Mouse (Mus musculus) urinary bladder, postnatal 25 days (tissue): Measurements from ENCODE around the gene Kri1.
"Not testable (repeated sequence)": the region's sequence is repeated elsewhere in the genome, so short reads cannot be mapped to it uniquely, and the experiment has no call there.

Experiments used
- DNase-seq: peaks from one replicate; pipeline ENCODE4 v3.0.0; 2022; ENCODE audit warnings: low spot score

Kri1 gene

GRCm38 (mm10) chr9:21315421-21315820, 27.7 kb upstream of the Kri1 start:
- no peak for DNase-seq

- no peak for DNase-seq
These were observed 26.8 kb upstream of the Kri1 start for GRCm38 (mm10) chr9:21314367-21315140.

GRCm38 (mm10) chr9:21313394-21313793, 25.6 kb upstream of the Kri1 start:
- DNase-seq = peak; percentile 96

GRCm38 (mm10) chr9:21312134-21312533, 24.4 kb upstream of the Kri1 start, which contains the start of gene Ap1m2:
TSS of gene Ap1m2 (minus strand) at chr9:21312337.
- peak; percentile 62 for DNase-seq

DNA sequence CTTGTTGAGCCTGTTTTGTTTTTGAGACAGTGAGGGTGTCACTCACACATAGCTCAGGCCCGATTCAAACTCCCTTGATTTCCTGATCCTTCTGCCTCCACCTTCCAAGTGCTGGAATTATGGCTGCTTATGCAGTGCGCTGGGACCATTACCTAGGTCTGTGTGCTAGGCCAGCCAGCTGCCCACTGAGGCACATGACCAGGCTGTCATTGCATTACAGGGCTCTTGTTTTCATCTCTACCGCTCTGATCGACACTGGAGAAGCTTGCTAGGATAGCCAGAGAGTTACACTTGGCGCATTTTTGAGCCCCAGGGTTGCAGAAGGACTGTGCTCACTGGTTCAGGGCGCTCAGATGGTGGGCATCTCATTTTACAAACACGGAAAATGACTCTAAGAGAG, 23.9 kb upstream of the Kri1 start:
- DNase-seq = no peak

GRCm38 (mm10) chr9:21309150-21309741, 21.5 kb upstream of the Kri1 start:
- no peak for DNase-seq

DNA sequence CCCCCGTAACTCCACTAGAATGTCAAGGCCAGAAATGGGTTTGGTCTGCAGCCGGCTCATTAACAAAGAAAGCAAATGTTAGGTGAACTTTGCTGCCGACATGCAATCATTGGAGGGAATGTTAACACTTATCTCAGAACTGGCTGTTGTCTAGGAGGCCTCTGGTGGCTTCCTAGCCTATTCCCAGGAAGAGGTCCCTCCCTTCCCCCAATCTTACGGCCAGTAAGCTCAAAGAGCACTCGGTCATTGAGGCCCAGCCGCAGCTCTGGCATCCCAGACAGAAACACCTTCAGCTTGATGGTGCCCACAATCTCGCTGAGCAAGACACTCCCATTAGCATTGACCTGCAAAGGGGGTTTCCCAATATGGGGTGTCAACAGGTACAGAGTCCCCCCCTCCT, 17.3 kb upstream of the Kri1 start:
- DNase-seq = no peak

DNA sequence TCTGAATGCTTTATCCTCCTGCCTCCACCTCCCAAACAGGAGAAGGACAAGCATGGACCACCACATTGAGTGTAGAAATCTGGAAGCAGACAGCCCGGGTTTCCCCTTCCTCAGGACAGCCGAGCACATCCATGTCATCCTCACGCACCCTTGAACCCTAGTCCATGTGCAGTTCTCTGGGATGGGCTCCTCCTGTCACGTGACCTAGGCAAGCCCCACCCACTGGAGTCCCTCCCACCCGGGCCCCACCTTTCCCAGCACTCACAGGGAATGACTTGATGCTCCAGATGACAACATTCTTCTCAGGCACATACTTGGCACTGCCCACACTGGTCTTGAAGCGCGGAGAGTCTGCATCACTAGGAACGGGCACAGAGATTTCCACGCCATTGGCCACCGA, 11.2 kb upstream of the Kri1 start:
- no peak for DNase-seq

GRCm38 (mm10) chr9:21292271-21292670, 4.5 kb upstream of the Kri1 start:
- no peak for DNase-seq

- not testable (repeated sequence) for DNase-seq
These were observed 4.1 kb upstream of the Kri1 start for GRCm38 (mm10) chr9:21291868-21292267.

DNA sequence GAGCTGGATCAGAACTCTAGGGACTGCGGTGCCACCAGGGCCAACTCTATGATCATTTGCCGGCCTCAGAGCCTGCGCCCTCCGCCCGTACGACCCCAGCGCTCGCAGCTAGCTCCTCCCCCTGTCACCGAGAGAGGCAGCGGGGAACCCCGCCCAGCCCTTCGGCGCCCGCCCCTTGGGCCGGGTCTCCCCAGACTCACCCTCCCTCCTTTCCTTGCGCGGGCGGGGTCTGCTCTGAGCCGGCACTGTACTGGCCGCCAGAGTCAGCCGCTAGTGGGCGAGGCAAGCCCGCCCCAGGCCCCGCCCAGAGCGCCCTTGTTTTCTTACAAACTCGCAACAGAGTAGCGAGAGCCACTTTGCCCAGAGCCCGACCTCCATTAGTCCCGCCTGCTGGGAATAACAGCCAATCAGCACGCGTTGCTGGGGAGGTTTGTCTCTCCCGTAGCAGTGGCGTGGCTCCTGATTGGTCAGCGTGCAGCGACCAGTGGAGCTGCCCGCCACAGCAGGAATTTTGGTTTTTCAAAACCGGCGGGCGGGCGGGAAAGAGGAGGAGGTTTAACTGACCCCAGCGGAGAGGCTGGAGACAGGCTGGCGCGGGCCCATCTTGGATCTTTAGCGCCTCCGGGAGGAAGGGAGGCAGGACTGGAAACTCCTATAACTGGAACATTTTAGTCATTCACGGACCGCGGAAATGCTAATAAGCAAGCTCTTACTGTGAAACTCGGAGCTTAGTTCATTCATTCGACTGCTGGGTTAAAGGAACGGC, 3.4 kb upstream of the Kri1 start, which contains the start of gene Cdkn2d:
Gene Cdkn2d (minus strand): TSS at position 386 of the 766 bp plus-strand sequence.
- DNase-seq = peak; percentile 97

DNA sequence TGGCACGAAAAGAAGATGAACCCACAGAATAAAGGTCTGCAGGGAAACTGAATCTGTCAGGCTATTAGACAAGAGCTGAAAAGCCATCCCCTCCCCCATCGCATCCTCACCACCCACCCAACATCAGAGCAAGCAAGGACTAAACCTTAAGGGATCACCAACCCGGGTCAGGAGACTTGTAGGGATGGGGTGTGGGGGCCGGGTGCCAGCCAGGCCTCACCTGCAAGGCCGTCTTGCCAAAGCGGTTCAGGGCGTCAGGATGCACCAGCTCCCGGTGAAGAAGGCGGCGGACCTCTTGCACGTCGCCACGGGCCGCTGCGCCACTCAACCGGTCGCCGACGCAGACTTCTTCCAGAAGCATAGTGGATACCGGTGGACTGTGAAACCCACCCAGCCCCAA, 2.8 kb upstream of the Kri1 start:
- DNase-seq = peak; percentile 25

GRCm38 (mm10) chr9:21289337-21289671, 1.5 kb upstream of the Kri1 start:
- DNase-seq = no peak

- DNase-seq = no peak
These were observed 901 bp upstream of the Kri1 start for GRCm38 (mm10) chr9:21288404-21289336.

DNA sequence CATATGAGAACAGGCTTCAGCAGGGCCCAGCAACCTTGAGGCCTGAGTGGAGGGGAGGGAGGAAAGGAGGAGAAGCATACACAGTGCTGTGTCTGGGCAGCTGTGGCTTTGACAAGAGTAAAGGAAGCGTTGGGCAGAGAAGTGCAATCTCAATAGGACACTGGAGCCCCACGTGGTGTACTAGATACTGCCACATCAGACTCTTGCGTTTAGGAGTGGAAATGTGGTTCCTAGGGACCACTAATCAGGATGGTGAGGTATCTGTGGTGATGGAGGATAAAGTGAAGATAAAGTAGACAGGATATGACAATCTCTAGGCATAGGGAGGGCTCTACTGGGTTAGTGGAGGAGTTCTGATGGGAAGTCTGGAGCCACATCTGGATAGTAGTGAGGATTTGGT, 1.0 kb downstream of the Kri1 start:
- DNase-seq = no peak

GRCm38 (mm10) chr9:21283994-21284393, 3.8 kb downstream of the Kri1 start:
- DNase-seq = no peak

DNA sequence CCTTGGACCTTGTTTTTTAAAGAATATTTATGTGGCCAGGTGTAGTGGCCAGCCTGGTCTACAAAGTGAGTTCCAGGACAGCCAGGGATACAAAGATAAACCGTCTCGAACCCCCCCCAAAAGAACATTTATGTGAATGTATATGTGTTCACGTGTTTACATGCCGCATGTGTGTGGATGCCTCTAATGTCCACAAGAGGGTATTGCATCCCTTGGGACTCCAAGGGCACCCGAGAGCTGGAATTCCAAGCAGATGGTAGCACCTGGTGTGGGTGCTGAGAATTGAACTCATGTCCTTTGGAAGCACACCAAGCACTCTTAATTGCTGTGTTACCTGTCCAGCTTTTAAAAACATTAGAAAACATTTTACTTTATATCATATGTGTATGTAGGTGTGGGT, 4.2 kb downstream of the Kri1 start:
- no peak for DNase-seq

GRCm38 (mm10) chr9:21277776-21278175, 10.0 kb downstream of the Kri1 start:
- DNase-seq = no peak

DNA sequence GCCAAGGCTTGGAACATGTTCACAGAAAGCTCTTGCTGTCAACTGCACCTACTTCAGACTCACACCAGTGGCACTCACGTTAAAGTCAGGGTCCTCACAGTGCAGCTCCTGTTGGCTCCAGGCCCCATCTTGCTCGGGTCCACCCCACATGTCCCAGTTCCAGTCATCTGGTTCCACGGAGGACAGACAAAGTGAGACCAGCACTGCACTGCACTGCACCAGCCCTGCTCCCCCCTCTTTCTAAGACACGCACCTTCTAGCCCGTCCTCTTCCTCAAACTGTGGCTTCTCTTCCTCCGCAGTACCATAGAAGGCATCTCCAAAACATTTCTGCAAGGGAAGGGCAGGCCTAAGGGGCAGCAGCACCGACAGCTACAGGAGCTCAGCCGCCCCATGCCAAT, 11.5 kb downstream of the Kri1 start:
- DNase-seq = no peak

DNA sequence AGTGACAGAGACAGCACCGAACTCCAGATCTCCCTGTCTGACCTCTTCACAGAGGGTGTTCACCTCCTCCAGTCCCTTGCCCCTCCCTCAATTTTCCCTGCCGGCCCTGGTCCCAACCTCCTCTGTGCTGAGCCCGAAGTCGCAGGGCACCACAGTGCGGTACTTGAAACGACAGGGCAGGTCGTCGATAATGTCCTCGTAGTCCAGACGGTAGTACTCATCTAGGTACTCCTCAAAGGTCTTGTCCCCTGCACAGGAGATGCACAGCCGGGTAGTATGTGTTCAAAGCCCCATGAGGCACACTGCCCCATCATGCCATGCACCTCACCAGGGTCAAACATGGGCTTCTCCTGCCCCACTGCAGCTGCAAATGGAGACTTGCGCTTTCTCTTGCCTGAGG, 12.0 kb downstream of the Kri1 start:
- no peak for DNase-seq

DNA sequence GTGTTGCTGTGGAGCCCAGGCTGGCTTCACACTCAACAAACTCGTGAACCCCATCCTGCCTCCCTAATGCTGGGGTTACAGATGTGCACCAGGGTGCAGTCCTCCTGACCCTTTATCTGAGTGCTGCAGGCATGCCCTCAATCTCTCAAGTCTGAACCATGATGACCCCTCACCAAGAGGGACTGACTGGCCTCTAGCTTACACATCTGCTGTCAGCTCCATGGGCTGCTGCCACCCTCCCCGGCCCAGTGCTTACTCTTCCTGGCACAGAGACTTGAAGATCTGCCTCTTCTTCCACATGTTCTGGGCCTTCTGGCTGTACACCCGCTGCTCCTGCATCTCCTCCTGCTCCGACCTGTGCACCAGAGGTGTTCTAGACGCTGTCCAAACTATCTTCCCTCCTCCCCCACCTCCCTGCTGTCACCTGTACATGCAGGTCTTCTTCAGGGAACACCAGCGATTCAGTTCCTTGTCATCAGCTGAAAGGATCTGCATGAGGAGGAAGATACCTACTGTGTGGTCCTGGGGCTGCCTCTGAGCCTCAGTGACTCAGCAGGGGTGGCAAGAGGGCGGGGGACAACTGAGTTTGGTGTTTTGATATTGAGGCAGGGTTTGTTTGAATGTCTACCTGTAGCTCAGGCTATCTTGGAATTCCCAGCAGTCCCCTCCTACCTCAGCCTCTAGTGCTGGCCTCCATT, 12.6 kb downstream of the Kri1 start:
- no peak for DNase-seq
